Mouse (Mus musculus): ENCODE measurements around the gene Frmd6. TPM values are rescaled to one million over a fixed set of nuclear protein-coding genes. Genes with fewer than 3 reads are reported as not detected.

Gene Frmd6
- polyA plus RNA-seq (2012; rRNA removed): 20.0 and 23.6 TPM in 2 replicates

GRCm38 (mm10) chr12:70824729-70825650, at the start of gene Frmd6:
TSS of gene Frmd6 (plus strand) at chr12:70825514.

GRCm38 (mm10) chr12:70937571-70938384, 112.5 kb downstream of the Frmd6 start, which contains the start of gene Actr10:
TSS of gene Actr10 (plus strand) at chr12:70937857.

Other genes starting within 250 kb of the Frmd6 start
- gene Actr10, start 112.3 kb downstream of the Frmd6 start, polyA plus RNA-seq (2012; rRNA removed): 9.5 and 12.2 TPM in 2 replicates
- 12.2 and 13.7 TPM in 2 replicates for gene Psma3, start 149.1 kb downstream of the Frmd6 start, polyA plus RNA-seq (2012; rRNA removed)
- 2.2 and 2.5 TPM in 2 replicates for gene Arid4a, start 190.5 kb downstream of the Frmd6 start, polyA plus RNA-seq (2012; rRNA removed)